Mouse (Mus musculus) neural tube, embryonic 12.5 days (tissue): ENCODE measurements around the gene Kif16b. TPM values are rescaled to one million over a fixed set of nuclear protein-coding genes. Genes with fewer than 3 reads are reported as not detected.

Source experiments
- ATAC-seq: fragments of 200-750 bp; cut with Nextera tagmentation; 2 replicates; pipeline ENCODE4 v1.8.0; 2017; ENCODE audit warnings: low read depth, mild to moderate bottlenecking, moderate TSS enrichment, moderate library complexity; ENCODE audit not compliant: low FRiP score
- H3K27ac ChIP-seq: fragments of 300-500 bp; sonication (generic); 2 replicates; pipeline ENCODE4 v1.5.1; 2016
- H3K27me3 ChIP-seq: fragments of 300-500 bp; sonication (generic); replicated peaks from 2 replicates; pipeline ENCODE4 v1.6.1; 2016; ENCODE audit warnings: mild to moderate bottlenecking
- H3K36me3 ChIP-seq: fragments of 300-500 bp; sonication (generic); 2 replicates; pipeline ENCODE4 v1.6.1; 2016; ENCODE audit warnings: mild to moderate bottlenecking
- H3K4me1 ChIP-seq: fragments of 300-500 bp; sonication (generic); 2 replicates; pipeline ENCODE4 v1.6.1; 2016
- H3K4me2 ChIP-seq: fragments of 300-500 bp; sonication (generic); replicated peaks from 2 replicates; pipeline ENCODE4 v1.6.1; 2016; ENCODE audit warnings: mild to moderate bottlenecking
- H3K4me3 ChIP-seq: fragments of 300-500 bp; sonication (generic); 2 replicates; pipeline ENCODE4 v1.5.1; 2016
- H3K9ac ChIP-seq: fragments of 300-500 bp; sonication (generic); 2 replicates; pipeline ENCODE4 v1.6.1; 2016; ENCODE audit warnings: mild to moderate bottlenecking
- H3K9me3 ChIP-seq: fragments of 300-500 bp; sonication (generic); 2 replicates; pipeline ENCODE4 v1.6.1; 2016; ENCODE audit warnings: mild to moderate bottlenecking
- whole genome bisulfite sequencing: fragments of 180-500 bp; shearing (Covaris S2); methylation state at CpG from one replicate; pipeline ENCODE4 v1.1.7; 2016; 5-methylcytosine and 5-hydroxymethylcytosine counted together
- polyA plus RNA-seq: library from polyadenylated mRNA; unstranded; fragments of >200 nt; fragmentation: Nextera tagmentation; extraction: Ambion mirVana; gene quantifications from 2 replicates; pipeline ENCODE4 v1.2.1, GENCODE M21; 2016

Gene Kif16b
- polyA plus RNA-seq, 1 experiment from 2014 or later: 6.2 TPM

DNA sequence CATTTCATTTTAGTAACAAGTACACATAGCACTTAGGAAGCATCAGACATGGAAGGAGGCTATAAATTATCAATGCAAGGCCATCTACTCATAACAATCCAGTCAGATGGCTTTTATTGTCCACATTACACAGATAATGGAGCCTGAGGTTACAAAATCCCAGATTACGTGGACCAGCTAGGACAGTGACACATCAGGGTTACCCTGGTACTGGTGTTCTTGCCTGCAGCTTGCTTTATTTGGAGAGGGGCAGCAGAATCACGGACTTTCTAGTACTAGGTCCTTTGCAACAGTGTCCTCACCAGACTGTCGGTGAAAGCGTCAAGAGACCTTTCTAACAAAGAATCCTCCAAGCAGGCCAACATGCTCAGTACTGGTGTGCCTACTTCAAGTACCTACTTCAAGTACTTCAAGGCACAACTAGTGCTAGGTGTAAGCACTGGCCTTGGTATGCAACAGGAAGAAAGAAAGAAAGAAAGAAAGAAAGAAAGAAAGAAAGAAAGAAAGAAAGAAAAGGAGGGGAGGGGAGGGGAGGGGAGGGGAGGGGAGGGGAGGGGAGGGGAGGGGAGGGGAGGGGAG lies 213.3 kb downstream of the Kif16b start:
- no peaks in the 10 kb centered on the region for H3K9me3 ChIP-seq
- no peaks in the 10 kb centered on the region for H3K4me1 ChIP-seq
- no peaks in the 10 kb centered on the region for H3K27me3 ChIP-seq
- 86% methylated on average over 4 of the region's 4 CpGs for WGBS
- H3K27ac ChIP-seq: no peak overlapping the region
- no peak overlapping the region for H3K9ac ChIP-seq
- no peak for ATAC-seq
- no peak overlapping the region for H3K4me3 ChIP-seq
- H3K4me2 ChIP-seq: no peak overlapping the region
- no peaks in the 10 kb centered on the region for H3K36me3 ChIP-seq

DNA sequence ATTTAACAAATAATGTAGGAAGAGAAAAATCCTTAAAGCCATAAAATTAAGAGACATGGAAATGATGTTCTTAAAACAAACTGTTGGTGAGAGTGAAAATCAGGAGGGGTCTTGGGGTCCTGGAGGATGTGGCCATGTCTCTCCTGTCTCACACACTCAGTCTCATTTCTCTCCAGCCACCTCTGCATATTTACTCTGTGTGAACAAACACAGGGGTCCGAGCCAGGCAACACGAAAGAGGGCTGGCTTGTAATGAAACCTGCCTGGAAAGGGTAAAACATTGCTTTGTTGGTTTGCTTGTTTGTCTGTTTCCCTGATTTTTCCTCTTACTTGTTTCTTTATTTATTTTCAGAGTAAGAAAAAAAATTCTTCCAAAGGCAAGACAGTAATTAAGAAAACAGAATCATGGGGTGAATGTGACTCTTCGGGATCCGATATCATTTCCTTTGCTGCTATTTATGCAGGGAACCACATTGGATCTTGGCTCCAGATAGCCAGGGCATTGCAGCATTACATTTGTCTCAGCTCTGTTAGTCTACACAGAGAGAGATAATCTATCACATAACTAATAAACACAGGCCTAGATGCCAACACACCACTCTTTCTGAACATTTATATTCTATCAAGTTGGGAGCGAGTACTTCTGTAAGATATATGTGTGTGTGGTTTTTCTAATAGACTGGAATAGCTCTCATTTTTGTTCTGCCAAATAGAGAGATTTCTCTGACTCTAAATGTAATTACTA lies 218.2 kb downstream of the Kif16b start:
- H3K4me3 ChIP-seq: no peak overlapping the region
- 80% methylated on average over 5 of the region's 5 CpGs for WGBS
- no peak for ATAC-seq
- no peaks in the 10 kb centered on the region for H3K27me3 ChIP-seq
- no peak overlapping the region for H3K27ac ChIP-seq
- no peak overlapping the region for H3K4me2 ChIP-seq
- H3K4me1 ChIP-seq: no peaks in the 10 kb centered on the region
- no peak overlapping the region for H3K9ac ChIP-seq
- H3K36me3 ChIP-seq: no peaks in the 10 kb centered on the region
- no peaks in the 10 kb centered on the region for H3K9me3 ChIP-seq

DNA sequence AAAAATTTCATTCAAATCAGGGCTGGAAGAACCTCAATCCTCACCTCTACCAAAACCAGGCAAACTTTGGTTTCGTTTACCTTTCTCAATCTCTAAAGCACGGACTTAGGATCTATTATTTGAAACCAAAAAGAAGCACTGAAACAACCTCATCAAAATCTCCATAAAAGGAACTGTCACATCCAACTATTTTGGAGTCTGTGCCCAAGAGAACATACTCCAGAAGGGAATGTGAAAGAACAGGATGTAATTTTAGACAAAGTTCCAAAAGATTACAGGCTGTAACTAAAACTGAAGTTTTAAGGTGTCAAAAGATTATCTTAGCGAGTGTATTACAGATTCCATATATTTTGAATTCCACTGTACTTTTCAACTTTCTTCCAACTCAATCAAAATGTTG lies 232.9 kb downstream of the Kif16b start:
- no peak for ATAC-seq
- Histone ChIP-seq H3K9ac (no peak overlapping the region), H3K4me2 (no peak overlapping the region), H3K27ac (no peak overlapping the region), H3K4me3 (no peak overlapping the region), H3K27me3 (no peaks in the 10 kb centered on the region), H3K9me3 (no peaks in the 10 kb centered on the region), H3K36me3 (no peaks in the 10 kb centered on the region), H3K4me1 (no peaks in the 10 kb centered on the region)
- 91% methylated on average over 3 of the region's 3 CpGs for WGBS

DNA sequence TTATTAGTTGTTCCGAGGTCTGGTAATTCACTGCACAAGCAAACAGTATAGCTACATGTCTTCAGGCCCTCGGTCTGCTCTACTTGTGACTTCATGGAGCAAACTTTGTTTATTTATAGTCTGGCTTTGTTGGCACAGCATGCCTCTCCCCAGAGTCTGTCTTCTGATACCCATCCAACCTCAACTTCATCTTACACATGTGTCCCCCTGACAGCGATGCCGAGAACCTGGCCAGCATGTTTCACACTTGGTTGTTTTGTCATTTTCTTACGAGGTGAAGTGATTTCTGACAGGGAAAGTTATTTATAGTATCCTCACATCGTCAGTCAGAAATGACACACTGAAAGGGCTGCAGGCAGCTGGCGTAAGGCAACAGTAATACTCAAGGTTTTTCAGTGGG lies 249.7 kb downstream of the Kif16b start:
- Histone ChIP-seq H3K4me2 (no peak overlapping the region), H3K4me1 (no peaks in the 10 kb centered on the region), H3K27ac (no peak overlapping the region), H3K27me3 (no peaks in the 10 kb centered on the region), H3K9me3 (no peaks in the 10 kb centered on the region), H3K4me3 (no peak overlapping the region), H3K9ac (no peak overlapping the region), H3K36me3 (no peaks in the 10 kb centered on the region)
- no peak for ATAC-seq
- 77% methylated on average over 7 of the region's 7 CpGs for WGBS

DNA sequence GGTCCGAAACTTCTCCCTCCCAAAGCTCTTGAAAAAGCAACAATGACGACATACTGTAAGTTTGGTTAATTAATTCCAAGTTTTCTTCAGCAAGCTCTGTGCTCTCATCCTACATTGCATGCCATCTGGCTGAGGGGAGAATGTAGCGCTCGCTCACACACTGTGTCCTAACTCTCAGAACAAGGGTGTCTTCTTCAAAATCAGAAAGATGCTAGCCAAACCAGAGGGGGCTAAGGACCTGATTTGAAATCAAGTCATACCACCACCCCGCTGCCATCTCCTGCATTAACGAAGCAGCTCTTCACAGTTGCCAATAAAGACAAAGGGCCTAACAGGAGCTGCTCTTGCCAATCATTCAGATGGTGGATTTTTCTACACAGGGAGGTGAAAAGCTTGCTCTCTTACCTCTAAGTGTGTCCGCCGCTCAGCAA lies 253.3 kb downstream of the Kif16b start:
- H3K36me3 ChIP-seq: no peaks in the 10 kb centered on the region
- no peaks in the 10 kb centered on the region for H3K4me1 ChIP-seq
- no peak overlapping the region for H3K4me3 ChIP-seq
- WGBS: 87% methylated on average over 8 of the region's 8 CpGs
- H3K9ac ChIP-seq: no peak overlapping the region
- H3K27ac ChIP-seq: no peak overlapping the region
- no peaks in the 10 kb centered on the region for H3K9me3 ChIP-seq
- H3K27me3 ChIP-seq: no peaks in the 10 kb centered on the region
- no peak overlapping the region for H3K4me2 ChIP-seq
- no peak for ATAC-seq

DNA sequence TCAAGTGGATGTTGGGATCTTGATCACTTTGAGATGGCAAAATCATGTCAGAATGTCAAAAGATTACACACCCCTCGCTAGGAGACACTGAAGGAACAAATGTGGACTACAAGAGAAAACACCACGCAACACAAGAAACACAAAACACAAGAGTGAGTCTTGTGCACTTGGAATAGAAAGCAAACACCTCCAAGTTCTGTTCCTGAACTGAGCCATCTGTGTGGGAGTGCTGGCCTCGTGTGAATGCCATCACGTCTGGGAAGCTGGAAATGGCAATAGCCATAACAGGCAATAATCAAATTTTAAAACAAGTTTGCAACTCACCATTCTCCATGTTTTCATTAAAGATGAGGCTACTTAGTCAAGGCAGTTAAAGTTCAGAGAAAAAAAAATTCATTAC lies 254.5 kb downstream of the Kif16b start:
- H3K4me1 ChIP-seq: no peaks in the 10 kb centered on the region
- 85% methylated on average over 4 of the region's 4 CpGs for WGBS
- no peaks in the 10 kb centered on the region for H3K36me3 ChIP-seq
- no peak overlapping the region for H3K27ac ChIP-seq
- no peaks in the 10 kb centered on the region for H3K27me3 ChIP-seq
- H3K4me2 ChIP-seq: no peak overlapping the region
- no peak overlapping the region for H3K9ac ChIP-seq
- no peak for ATAC-seq
- no peak overlapping the region for H3K4me3 ChIP-seq
- H3K9me3 ChIP-seq: no peaks in the 10 kb centered on the region

DNA sequence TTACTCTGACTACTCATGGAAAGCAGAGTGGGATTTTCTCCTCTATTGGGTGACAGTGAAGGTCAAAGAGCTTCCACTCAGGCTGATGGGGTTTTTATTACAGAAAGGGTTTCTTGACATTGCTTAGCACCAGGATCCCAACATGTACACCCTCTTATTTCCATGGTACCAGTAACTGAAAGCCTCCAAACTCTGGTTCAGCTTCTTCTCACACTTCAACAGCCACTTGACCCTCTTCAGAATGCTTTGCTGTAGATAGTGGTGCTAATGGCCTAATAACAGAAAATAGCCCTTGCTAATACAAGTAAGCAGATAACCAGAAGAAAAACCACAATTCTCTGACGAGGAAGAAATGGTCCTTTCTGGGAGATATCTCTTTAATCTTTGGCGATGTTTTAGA lies 259.6 kb downstream of the Kif16b start:
- Histone ChIP-seq H3K27me3 (no peaks in the 10 kb centered on the region), H3K9me3 (no peaks in the 10 kb centered on the region), H3K4me1 (no peaks in the 10 kb centered on the region), H3K4me2 (no peak overlapping the region), H3K36me3 (no peaks in the 10 kb centered on the region), H3K27ac (no peak overlapping the region), H3K9ac (no peak overlapping the region), H3K4me3 (no peak overlapping the region)
- ATAC-seq: no peak
- 90% methylated on average over 2 of the region's 2 CpGs for WGBS

DNA sequence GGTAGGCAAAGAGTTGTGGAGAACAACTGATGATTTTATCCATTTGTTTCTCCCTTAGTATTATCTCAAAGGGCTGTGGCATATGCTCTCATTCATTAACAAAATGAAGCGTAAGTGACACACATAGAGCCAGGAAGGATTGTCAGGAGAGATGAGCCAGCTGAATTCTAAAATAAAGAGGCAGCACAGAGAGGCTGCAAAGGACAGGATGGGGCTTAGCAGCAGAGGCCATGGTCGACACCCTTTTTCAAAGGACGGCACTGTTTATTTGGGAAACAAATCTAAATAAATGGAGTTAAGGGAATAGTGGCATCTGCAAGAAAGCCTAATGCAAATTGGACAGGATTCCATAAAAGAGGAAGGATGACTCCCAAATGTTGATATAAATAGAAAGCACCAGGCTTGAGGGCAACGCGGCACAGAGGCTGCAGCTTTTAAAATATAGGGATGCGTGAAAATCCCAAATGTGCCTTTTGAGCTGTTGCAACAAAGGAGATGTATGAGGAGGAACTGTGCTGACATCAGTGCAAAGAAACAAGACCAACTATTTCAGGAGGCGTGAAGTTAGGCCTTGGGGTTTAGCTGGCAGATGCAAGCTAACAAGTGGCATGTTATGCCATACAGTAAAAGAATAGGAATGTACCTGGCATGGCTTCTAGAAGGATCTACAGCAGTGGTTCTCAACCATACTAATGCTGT lies 265.6 kb downstream of the Kif16b start:
- Histone ChIP-seq H3K36me3 (no peaks in the 10 kb centered on the region), H3K9ac (no peak overlapping the region), H3K4me2 (no peak overlapping the region), H3K27me3 (no peaks in the 10 kb centered on the region), H3K4me3 (no peak overlapping the region), H3K27ac (no peak overlapping the region), H3K4me1 (no peaks in the 10 kb centered on the region), H3K9me3 (no peaks in the 10 kb centered on the region)
- no peak for ATAC-seq
- 70% methylated on average over 7 of the region's 7 CpGs for WGBS

DNA sequence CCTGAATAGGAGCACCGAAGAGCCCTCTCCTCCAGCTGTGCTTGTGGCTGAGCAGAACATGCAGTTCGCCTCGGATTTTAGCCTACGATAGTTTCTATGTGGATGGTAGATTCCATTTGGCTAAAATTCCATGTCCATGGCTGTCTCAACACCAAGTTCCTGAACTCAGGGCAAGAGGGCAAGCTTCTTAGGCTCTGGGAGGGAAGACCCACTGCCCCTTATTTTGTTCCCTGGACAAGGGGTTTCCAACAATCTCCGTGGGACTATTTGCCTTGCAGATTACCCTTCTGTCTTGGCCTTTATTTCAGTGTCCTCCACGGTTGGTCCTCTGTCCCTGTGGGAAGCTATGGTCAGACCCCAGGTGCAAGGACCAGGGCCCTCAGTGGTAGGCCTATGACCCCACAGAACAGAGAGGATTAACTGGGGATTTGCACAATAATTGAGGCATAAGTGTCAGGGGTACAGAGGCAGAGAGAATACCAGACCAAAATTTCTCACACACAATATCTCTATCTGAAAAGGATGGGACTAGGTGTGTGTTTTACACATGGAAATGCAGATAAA lies 267.3 kb downstream of the Kif16b start:
- no peak for ATAC-seq
- Histone ChIP-seq H3K9me3 (no peaks in the 10 kb centered on the region), H3K27me3 (no peaks in the 10 kb centered on the region), H3K4me2 (no peak overlapping the region), H3K9ac (no peak overlapping the region), H3K4me1 (no peaks in the 10 kb centered on the region), H3K36me3 (no peaks in the 10 kb centered on the region), H3K27ac (no peak overlapping the region), H3K4me3 (no peak overlapping the region)
- 69% methylated on average over 6 of the region's 6 CpGs for WGBS

DNA sequence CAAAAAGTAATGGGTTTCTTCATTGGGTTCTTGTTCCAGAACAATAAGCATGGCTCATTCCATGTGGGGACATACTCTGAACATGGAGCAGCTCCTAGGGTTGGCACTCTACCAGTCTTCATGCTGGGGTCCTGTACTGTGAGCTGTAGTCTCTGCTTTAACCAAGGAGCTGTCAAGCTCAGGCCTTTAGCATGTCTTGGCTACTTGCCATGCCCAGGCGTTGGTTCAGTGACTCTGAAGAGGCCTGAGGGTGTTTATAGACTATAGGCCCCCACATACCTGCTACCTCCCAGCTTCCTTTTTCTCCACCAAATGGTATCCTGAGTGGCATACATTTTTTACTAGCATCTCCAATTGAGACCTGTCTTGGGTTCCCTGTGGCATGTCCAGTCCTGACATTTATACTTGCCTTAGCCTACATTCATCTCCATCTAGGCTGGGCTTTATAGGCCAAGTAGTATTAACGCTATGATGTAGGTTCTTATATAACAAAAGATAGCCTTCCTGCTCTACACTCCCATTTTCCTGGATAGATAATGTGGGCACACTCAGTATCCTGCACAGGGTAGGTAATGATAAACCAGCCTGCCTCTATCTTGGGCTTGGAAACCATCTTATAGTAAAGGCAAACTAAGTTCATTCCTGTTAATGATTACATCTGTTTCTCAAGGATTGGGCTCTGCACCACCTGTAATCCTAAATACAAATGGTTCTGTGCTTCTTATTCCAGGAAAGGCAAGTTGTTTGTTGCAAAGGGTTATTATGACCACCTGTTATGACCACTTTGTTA lies 271.6 kb downstream of the Kif16b start:
- Histone ChIP-seq H3K4me3 (no peak overlapping the region), H3K4me2 (no peak overlapping the region), H3K9me3 (no peaks in the 10 kb centered on the region), H3K27me3 (no peaks in the 10 kb centered on the region), H3K4me1 (no peaks in the 10 kb centered on the region), H3K36me3 (no peaks in the 10 kb centered on the region), H3K9ac (no peak overlapping the region), H3K27ac (no peak overlapping the region)
- ATAC-seq: no peak
- 83% methylated on average over 2 of the region's 2 CpGs for WGBS

DNA sequence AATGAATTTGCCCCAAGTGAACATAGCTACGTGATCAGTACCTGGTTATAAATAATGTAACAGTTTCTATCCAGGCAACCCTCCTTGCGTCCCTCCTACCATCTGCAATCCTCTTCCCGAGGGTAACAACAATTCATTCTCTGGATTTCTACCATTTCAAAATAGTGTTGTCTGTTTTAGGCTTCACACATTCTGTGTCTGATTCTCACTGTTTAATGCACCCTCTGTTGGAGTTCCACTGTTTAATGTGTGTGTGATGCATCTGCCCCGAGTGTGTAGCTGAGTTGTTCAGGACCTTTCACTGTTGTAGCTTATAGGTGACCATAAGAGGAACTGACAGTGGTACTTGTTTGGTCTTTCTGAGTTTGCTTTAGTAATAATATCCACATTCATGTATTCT lies 275.6 kb downstream of the Kif16b start:
- H3K36me3 ChIP-seq: no peaks in the 10 kb centered on the region
- H3K4me3 ChIP-seq: no peak overlapping the region
- no peak overlapping the region for H3K9ac ChIP-seq
- no peak for ATAC-seq
- H3K27me3 ChIP-seq: no peaks in the 10 kb centered on the region
- no peaks in the 10 kb centered on the region for H3K9me3 ChIP-seq
- H3K27ac ChIP-seq: no peak overlapping the region
- 78% methylated on average over 4 of the region's 4 CpGs for WGBS
- H3K4me2 ChIP-seq: no peak overlapping the region
- no peaks in the 10 kb centered on the region for H3K4me1 ChIP-seq

DNA sequence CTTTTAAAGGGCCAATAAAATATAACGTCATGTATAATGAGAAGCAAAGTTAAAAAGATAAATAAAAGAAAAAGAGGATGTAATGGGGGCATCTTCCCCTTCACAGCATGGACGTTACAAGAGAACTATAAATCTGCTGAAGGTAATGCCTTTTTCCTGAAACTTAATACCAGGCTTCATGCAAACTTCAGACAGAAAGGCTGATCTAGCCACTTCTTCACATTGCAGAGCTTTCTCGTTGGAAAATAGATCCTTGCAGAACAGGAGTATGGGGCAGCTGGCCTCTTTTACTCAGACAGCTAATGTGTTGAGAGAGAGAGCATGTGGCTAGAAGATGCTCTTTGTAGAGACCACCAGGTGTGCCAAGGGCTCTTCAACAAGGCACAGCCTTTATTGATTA lies 276.2 kb downstream of the Kif16b start:
- no peak for ATAC-seq
- Histone ChIP-seq H3K4me1 (no peaks in the 10 kb centered on the region), H3K9me3 (no peaks in the 10 kb centered on the region)

More for the DNA sequence above, 276.2 kb downstream of the Kif16b start:
- no peak overlapping the region for H3K4me2 ChIP-seq
- WGBS: 53% methylated on average over 3 of the region's 3 CpGs
- H3K4me3 ChIP-seq: no peak overlapping the region
- H3K9ac ChIP-seq: no peak overlapping the region
- no peak overlapping the region for H3K27ac ChIP-seq
- H3K27me3 ChIP-seq: no peaks in the 10 kb centered on the region
- no peaks in the 10 kb centered on the region for H3K36me3 ChIP-seq
